Mouse (Mus musculus) regulatory T cell (primary cell): ENCODE results near the gene Hmgcr.

ENCODE experiments used
- in situ Hi-C: fragments of 300-600 bp; cut with MboI, MseI; formaldehyde crosslinking; loops from one replicate; pipeline ENCODE4 v1.15.1; 2025; ENCODE audit warnings: high pct_unique_total_duplicates

Hmgcr gene

DNA sequence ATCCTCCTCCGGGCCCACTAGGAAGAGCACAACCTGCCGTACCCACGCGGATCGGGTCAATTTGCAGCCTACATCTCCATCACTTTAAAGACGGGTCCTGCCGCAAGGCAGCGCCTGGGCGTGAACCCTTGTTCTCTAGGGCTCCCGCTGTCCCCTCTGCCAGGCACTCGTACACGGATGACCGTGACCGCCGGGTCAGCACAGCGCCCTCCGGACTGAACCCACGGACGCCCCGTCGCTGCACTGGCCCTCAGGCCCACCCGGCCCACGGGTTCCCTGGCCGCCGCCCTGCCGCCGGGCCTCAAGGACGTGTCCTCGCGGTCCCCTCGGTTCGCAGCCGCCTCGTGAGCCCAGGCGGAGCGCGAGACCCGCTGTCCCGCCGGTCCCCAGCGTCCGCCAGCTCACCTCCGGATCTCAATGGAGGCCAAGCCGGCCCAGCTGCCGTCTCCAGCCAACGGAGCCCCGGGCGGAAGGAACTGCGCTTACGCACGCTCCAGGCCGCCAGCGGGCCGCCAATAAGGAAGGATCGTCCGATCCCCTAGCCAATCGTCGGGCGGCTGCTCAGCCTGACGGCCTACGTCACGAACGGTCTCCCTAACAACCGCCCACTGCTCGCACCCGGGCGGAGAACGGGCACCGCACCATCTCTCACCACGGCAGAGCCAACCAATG is at the start of gene Hmgcr:
Hmgcr (minus strand) TSS at position 531 of the 672 bp plus-strand sequence.
- in situ Hi-C loops: no loop called here

DNA sequence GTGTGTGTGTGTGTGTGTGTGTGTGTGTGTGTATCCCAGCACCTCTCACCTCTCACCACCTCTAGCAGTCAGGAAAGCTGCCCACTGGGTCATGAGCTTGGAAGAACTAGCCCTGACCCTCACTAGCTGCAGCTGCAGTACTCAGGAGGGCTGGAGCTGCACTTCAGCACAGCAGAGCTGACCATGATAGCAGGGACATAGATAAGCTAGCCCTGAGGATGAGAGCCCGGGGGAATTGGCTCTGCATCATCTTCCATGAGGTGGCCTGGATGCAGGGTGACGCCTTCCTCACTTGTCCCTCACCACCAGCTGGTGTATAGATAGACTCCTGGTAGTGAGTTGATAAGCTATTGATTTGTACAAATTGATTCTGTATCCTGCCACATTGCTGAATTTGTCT is 49.3 kb upstream of the Hmgcr start:
- in situ Hi-C loops: no loop called here

DNA sequence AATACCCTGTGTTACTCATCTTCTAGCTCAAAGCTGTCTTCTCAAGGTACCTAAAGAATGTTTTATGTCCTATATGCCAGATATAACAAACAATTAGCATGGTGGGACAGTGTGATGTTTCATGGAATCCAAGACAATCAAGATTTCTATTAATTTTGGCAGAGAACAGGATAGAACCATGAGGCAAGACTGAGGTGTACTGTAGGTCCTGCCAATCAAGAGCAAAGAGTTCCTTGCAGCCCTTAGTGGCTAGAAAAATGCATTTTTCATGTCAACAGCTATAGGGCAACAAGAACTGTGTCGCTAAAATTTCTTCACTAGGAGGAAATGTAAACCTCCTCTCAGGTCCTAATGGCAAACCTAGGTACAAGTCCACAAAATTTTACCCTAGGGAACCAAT is 47.1 kb upstream of the Hmgcr start:
- in situ Hi-C loops: no loop called here

DNA sequence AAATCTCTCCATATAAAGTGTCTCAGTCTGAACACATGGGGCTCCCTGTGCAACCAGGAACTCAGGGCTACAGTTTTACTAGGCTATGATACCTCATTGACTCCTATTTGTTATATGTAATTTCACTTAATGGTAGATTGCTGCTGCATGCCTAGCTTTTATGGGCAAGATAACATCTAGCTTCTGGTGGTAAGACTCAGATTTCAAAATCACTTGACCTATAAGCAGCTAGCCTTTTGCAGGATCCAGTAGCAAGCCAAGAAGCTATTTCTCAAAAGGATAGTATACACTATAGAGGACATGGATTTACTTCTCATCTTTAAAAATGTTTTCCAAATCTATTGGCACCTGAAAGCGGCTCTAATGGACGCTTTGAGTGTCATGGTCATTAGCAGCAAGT is 45.6 kb upstream of the Hmgcr start:
- in situ Hi-C loops: no loop called here

DNA sequence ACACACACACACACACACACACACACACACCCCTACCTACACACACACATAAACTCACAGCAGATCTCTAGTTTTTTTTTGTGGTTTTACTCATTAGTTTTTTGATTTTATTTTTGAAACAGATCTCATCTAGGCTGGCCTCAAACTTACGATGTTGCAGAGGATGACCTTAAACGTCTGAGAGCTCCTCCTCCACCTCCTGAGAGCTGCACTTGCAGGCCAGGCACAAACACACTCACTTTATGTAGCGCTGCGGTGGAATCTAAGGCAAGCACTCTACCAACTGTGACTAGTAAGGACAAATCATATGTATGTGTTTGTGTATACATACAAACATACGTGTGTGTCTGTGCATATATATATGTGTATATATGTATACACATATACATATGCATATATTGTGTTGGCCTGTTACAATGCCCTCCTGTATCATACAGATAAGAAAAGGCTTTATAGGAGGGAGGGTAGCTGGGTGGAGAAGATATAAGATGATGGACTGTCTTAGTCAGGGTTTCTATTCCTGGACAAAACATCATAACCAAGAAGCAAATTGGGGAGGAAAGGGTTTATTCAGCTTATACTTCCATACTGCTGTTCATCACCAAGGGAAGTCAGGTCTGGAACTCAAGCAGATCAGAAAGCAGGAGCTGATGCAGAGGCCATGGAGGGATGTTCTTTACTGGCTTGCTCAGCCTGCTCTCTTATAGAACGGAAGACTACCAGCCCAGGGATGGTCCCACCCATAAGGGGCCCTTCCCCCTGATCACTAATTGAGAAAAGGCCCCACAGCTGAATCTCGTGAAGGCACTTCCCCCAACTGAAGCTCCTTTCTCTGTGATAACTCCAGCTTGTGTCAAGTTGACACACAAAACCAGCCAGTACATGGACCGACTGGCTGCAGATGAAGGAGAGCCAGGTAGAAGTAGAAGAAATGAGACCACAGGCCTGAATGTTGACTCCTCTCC is 38.8 kb upstream of the Hmgcr start:
- in situ Hi-C loops: no loop called here

DNA sequence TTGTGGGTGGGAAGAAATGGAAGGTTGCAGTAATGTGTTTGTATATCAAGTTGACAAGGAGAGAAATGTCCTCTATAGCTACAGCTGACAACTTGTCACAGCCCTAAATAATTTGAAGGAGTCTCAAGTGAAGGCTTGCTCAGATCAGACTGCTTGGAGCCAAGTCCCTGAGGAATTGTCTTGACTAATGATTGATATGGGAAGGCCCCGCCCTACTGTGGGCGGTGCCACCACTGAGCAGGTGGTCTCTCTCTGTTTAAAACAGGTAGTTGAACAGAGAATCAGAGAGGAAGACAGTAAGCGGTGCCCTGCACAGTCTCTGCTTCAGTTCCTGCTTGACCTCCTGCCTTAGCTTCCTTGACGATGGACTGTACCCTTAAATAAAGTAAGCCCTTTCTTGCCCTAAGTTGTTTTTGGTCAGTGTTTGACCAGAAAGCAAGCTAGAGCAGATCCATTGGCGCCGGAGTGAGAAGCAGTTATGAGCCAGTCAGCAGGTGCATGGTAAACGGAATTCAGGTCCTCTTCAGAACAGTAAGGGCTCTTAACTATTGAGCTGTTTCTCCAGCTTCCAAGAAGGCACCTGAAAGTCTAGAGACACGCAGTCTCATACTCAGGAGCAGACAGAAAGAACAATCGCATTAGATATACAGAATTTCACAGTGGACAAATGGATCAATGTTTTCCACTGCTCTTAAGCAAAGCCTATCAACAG is 32.0 kb upstream of the Hmgcr start:
- in situ Hi-C loops: no loop called here

DNA sequence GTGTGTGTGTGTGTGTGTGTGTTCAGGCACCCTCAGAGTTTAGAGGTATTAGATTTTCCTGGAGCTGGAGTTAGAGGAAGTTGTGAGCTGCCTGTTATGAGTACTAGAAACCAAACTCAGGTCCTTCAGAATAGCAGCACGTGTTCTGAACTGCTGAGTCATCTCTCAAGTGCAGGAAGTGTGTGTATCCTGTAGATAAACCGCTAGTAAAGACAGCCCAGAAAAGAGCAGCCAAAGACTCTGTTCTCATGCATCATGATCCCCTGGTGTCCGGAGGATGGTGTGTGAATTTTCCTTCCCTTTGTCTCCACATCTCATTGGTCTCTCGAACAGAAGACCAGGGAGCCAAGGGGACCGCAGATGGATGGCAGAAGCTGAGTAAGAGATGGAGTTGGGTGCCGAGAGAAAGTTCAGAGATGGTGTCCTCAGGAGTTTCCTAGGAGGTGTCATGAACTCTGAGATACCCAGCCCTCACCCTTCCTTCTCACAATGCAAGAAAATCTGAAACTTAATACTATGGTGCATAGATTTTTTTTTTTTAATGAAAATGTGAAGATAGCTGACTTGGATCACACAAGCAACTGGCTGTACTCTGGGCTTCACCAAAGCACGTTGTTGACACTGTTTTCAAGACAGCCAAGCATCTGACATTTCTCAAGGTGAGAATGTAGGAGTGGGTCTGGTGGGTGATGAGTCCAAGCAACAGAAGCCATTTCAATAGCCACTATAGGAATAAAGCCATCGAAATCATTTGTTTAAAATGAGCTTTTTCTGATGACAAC is 27.3 kb upstream of the Hmgcr start:
- in situ Hi-C loops: no loop called here

DNA sequence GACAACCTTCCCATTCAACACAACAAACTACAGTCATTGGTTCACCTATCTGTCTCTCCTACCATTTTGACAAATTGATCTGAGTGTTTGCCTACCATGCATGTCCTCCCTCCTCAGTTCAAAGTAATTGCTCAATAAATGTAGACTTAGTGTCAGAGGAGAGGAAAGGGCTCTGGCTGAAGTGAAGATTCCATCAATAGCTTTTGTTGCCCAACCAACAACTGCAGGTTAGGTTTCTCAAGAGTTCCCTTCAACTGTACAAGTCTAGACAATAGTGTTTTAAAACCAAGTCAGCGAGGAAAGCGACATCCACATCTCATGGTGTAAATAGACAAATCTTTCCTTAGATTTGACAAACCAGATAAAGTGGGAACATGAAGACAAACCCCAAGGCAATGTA is 24.7 kb upstream of the Hmgcr start:
- in situ Hi-C loops: no loop called here

DNA sequence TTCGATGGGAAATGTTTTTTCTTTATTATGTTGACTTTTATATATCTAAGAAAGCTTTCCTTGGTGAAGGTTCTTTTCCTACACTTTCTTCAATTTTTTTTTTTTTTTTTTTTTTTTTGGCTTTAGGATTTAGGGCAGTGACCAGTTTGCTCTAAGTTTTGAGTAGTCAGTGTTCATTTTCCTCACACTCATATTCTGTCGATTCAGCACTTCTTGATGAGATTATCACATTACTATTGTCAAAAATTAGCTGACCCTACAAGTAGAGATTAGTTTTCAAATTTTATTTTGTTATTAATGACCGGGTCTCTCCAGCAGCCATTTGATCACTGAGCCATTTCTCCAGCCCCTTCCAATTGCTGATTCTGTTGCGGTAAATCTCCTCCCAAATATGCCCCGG is 19.2 kb upstream of the Hmgcr start:
- in situ Hi-C loops: no loop called here

DNA sequence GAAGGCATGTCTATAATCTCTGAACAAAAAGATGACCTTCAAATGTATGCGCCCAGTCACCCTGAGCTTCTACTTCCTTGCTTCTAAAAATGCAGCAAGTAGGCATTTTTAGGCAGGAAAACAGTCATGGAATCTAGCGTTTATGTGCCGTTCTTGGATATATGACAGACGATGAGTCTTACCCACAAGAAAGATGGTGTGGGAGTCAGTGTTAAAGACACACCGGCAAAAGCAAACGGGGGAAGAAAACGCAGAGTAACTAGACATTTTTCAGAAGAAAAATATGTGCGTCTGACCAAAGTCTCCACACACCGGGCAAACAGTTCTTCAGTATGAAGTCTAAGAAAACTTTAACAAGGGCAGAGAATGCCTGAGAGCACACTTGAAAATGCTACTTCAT is 16.5 kb upstream of the Hmgcr start:
- in situ Hi-C loops: no loop called here

DNA sequence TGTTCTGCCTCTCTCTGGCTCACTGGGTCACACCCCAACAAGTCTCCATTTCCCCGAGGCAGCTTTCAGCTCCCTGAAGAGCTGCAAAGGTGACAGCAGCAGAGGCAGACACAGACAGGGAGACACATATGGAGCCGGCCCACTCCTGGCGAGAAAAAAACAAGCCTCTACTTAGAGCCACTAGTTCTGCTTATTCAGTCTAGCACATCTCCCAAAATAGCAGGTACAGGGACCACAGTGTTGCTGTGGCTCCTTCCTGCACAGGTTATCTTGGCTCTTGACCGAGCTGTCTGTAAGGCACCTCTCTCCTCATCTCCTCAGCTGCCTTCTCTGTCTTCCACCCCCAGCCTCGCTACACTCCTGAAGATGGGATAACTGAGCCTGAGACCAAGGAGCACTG is 14.0 kb upstream of the Hmgcr start:
- in situ Hi-C loops: no loop called here

DNA sequence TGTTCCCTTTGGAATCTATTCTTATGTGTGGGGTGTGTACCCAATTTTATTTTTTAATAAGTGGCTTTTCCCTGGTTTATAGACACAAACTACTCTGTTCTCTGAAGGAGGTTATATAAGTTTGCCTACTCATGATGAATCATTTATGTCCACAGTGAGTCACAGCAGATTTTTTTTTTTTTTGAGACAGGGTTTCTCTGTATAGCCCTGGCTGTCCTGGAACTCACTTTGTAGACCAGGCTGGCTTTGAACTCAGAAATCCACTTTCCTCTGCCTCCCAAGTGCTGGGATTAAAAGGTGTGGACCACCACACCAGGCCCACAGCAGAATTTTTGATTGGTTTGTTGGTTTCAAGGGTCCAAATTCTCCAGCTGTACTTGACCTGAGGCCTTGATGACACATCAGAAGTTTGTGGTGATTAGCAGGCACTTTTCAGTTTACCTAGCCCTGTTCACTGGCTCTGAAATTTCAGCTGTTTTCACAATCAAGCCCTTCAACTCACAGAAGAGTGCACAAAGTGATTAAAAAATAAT is 10.4 kb upstream of the Hmgcr start:
- in situ Hi-C loops: no loop called here

DNA sequence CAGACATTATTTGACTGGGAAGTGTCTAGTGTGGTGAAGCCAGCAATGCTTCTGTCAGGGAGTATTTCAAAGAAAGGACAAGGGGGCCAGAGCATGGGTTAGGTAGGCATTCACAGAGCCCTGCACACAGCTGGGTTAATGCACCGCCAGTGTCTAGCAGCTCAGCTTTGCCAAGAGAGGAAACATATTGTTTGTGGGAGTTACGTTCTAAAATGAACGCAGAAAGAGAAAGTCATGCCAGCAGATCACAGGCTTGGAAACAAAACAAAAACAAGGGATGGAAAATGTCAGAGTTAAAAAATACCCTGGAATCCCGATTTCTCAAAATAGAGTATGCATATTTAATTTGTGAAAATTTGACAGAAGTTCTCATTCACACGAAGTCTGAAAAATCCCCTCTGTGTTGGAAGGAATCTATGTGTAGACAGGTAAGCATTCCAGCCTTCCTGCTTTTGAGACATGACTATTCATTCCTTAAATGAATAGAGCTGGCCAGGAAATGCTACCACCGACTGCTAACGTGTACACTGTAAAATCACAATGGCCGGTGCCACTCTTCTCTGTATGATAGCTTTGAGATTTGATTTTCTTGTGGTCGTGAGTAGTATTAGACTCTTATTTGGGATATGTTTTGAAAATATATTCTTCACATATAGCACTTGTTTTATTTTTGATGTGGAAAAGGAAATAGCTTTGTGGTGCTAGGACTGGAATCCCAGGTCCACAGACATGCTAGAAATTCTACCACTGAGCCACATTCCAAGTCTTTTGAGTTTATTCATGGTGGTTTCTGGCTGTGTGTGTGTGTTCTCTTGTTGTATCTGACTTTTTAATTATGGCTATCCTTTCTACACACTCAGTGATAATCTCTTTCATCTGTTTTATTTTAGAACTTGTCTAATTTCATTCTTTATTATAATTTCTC is 9.7 kb upstream of the Hmgcr start:
- in situ Hi-C loops: no loop called here

DNA sequence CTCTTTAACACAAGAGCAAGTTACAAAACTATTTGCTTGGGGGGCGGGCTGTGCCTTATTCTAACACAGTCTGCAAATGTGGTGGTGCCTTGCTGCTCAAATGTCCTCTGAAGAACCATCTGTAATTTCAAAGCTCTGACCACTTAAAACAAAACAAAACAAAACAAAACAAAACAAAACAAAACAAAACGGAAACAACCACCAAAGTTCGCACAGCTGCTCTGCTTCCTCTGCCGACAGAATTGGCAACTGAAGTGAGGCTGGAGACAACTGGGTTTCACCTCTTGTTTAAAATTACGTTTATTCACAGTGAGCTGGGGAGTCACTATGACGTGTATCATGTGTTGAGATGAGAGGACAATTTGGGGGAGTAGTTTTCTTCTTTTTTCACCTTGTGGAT is 7.9 kb upstream of the Hmgcr start:
- in situ Hi-C loops: no loop called here

DNA sequence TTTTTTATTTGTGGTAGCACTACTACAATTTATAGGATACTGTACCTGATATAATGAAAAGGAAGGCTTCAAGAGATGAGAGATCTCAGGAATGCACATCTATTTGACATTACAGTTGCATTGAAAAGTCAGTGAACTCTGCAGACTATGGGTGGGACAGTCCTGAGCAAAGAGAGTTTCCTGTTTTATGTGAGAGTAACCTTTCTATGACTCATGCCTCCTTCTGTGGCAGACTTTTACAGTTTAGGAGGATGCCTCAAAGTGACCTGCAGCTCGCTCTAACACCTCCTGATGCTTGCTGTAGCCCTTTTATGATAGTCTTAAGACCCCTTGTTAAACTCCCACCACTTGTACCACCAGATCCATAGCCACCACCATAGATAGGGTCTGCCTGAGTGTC is 6.3 kb upstream of the Hmgcr start:
- in situ Hi-C loops: no loop called here

DNA sequence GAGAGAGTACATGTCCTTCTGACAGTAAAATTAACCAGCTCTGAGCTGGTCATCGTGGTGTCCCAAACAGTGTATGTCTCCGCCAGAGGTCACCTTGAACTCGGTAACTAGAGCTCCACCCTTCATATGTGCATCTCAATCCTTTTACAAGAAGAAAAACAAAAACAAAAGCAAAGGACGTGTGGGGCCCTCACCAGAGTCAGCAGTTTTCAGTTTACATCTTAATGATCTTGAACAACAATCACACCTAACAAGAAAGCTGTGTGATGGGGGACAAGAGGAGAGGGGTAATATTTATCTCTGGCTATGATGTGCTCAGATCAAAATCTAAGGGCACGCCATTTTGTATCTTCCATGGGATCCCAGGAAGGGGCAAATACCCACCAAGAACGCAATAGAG is 5.0 kb upstream of the Hmgcr start:
- in situ Hi-C loops: no loop called here

DNA sequence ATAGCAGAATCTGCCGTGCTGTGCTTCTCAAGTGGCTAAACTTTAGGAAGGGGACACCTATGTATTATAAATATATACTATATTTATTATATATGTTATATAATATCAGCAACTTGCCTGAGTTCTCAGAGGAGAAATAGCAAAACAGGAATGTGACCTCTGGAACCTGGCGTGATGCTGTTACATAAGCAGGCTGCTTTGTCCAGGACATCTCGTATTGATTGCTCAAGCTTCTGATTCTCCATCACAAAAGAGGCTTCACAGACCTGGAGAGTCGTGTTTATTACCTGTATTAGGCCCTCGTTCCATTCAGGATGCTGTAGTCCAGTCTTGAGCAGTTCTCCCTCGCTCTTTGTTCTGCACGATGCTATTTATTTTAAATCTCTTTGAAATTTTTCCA is 3.1 kb upstream of the Hmgcr start:
- in situ Hi-C loops: no loop called here

DNA sequence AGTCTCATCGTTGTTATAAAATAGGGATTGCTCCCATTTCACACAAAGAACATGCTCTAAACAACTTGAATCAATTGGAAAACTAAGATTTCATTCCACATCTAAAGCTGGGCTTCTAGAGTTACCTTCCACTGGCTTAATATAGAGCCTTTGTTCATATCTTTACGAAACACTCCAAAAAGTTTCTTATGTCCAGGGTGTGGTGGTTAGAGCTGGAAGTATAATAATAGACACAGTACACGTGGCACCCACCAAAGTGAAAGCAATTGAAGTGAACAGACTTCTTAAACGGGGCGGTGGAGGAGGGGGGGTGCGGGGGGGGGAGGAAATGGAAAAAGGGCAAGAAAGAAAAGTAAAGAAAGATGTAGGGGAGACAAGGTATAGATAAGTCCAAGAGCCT is 1.5 kb upstream of the Hmgcr start:
- in situ Hi-C loops: no loop called here

DNA sequence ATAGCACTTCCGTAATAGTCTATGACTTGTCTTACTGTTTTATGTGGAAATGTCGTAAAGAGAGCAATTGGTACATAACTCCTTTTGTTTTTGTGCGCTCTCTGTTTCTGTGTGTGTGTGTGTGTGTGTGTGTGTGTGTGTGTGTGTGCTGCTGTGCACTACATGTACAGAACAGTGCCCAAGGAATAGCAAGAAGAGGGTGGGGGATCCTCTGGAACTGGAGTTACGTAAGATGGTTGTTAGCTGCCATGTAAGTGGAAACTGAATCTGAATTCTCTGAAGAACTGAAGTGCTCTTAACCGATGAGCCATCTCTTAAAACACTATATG is 1.1 kb upstream of the Hmgcr start:
- in situ Hi-C loops: no loop called here

DNA sequence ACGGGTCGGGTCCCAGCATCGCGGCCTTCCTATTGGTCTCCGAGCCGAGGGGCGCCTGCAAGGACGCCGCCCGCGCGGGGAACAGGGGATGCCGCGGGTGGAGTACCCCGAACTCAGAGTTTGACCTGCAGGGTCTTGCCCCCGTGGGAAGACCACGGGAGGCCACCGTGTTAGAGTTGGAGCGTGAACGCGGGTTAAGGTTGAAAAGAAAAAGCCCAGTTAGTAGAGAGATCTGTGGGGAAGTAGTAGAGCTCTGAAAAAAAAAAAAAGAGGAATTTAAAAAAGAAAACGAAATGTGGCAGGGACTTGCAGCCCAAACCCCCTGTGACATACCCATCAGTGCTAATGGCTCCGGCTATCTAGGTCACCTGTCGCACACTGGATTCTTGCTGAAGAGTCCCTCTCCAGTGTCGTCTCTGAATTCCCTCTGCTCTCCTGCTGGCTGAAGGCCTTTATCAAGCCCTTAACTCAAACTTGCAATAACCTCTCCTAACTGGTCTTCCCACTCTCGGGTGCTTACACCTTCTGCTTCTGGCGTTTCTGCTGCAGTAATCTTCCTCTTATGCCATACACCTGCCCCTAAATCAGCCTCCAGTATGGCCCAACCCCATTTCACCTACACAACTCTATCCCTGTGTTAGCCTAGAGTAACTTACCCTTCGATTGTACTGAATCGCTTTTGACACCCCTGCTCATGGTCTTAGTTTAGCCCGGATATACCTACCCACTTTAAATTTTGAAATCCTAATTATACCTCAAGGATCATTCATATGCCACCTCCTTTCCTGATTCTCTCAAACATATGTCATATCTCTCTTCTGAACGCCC is 556 bp upstream of the Hmgcr start:
- in situ Hi-C loops: no loop called here
